Mouse (Mus musculus): ENCODE measurements around the gene Aaas.

Aaas gene

DNA sequence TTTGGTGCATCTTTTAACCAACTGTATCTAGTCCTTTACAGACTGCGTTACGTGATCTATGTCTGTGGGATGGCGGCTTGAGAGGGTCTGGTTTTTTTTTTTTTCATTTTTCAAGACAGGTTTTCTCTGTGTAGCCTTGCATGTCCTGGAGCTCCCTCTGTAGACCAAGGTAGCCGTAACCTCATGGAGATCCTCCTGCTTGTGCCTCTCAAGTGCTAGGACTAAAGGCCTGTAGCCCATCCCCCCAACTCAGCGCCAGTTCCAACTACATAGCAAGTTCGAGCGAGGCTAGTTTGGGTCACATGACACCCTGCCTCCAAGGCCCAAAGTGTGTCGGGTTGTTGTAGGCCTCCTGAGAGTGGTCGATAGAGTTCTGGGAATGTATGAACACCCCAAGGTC, 41.9 kb downstream of the Aaas start:
- DNase-seq = no peak

GRCm38 (mm10) chr15:102302542-102302941, 48.0 kb downstream of the Aaas start:
- DNase-seq = no peak

DNA sequence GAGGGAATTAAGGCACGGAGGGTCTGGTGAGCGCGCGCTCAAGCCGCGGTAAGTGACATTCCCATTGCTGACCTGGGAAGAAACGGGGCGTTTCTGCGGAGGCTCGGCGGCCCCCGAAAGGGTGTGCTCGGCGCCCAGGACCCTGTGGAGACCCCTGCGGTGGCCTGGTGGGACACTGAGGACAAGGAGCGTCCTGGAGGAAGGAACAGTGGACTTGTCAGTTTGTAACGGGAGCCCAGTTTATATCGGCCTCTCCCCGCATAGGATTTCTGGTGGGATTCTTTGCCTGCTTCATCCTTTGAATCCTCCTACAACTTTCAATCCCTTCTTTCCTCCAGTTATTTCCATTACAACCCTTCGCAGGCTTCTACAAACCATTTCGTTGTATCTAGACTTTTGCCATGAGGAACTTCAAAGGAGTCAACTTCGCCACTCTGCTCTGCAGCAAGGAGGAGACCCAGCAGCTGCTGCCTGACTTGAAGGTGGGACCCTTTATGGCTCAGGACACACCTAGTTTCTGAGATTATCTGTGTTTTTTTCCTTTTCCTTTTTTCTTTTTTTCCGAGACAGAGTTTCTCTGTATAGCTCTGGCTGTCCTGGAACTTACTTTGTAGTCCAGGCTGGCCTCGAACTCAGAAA, 54.1 kb downstream of the Aaas start:
- no peak for DNase-seq

DNA sequence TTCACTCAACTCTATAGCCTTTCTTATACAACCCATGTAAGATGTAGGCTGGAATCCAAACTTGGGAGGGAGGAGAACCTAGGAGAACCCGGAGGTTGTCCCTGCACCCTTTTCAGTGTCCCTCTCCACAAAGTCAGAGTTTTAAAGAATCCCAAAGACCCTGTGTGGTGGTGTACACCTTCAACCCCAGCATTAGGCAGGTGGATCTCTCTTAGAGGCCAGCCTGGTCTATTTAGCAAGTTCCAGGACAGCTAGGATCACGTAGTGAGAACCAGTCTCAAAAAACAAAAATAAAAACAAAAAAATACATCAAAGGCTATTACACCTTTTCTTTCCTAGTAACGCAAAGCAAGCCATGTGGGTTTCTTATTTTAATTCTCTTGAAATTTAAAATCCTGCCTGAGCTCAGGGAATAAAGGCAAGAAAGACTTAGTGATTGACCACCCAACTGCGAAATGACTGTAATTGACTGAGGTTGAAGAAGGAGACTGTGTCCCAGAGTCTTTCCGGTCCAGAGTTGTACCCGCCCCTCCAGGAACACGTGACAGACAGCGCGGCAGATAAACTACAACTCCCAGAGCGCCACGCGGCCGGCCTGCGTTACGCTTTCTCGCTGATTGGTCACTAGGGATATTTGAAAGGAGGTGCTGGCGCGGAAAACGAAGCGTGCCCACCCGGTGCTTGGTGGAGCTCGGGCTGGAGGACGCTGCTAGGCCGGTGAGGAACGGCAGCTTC, 54.8 kb downstream of the Aaas start, which contains the start of gene Espl1:
Gene Espl1 (plus strand): TSS at position 634 of the 735 bp plus-strand sequence.
- DNase-seq = peak; percentile 97
